Mouse (Mus musculus) left cerebral cortex, postnatal 25 days (tissue): ENCODE measurements at regions not wholly inside any gene's neighbourhood (a gene's known extent, or its start where the extent isn't known, plus 50 kb on each side); places are given as distances from the start of the nearest gene placed in this dataset.
A peak's percentile ranks its signal among the peaks of the same experiment; 100 is the strongest.

Experiments used
- DNase-seq, 2 experiments: peaks; one replicate each; pipeline ENCODE4 v3.0.0; 2022; ENCODE audit warnings: low spot score in 2 of 2, mixed read lengths in 1 of 2
- intact Hi-C: fragments of 180-260 bp; cut with DNase I; formaldehyde crosslinking; loops from one replicate; pipeline ENCODE4 v1.15.1; 2025

DNA sequence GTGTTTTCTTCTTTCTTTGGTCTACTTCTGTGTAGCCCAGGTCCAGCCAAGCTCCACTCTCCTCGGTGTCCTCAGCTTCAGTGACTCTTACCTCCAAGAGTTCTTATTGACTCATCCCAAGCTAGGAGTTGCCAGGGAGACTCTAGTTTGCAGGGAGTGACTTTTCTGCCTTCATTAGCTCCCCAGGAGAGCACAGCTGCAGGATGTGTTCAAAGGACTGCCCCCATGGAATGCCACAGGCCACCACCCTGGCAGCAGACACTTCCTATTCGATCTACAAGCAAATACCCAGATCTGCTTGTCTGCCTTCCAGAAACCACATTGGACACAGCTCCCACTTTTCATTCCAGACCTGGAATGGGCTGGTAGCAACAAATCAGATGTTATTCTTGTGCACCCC, 269.6 kb upstream of the Tnp1 start:
- intact Hi-C loops = no loop called here
- DNase-seq = no peak

DNA sequence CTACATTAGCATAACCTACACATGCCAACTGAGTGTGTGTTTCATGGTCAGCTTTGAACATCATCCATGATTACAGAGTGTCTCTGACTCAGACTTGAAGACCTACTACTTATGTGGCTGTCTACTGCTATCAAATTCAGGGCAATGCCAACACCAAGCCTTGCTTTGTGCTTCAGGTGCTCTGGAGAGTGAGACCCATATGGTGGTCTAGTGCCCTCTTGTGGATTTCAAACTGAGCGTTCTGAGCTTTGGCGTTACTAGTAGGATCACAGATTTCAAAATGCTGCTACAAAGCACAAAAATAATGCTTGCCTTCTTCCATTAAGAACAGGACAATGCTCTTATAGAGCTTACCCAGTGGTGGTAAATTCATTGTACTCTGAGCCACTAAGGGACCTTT, 258.8 kb upstream of the Tnp1 start:
- intact Hi-C loops = loop anchor here (2.0 to 10.0 kb wide), 2 partner anchors 396 to 550 kb away; no protein-coding TSS in a partner anchor
- peak; percentile 24 to 53 for DNase-seq

DNA sequence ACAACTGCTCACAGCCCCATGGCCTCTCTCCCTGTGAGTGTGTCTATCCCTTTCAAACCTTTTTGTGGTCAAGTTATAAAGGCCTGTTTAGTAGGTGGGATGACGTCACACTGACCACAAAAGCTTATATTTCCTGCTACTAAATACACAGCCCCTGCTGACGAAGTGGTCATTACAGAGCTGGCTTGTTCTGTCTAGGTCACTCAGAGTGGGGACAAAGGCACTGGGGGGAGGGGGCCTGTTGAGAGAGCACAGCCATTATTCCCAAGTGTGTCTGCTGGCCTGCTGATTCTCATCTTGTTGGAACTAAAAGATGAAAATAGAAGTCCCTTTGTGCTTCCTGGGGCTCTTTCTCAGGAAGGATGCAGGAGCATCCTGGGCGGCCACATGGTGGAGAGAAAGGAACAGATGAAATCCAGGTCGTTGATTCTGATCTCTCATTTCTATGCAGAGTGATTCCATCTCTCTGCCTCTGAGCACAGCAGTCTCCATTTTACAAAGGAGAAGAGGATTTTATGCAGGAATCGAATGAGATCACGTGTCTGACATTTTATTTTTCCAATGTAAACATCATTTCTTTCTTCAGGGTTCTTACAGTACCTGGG, 255.2 kb upstream of the Tnp1 start:
- intact Hi-C loops = loop anchor here (10.0 kb wide), 1 partner anchor 554 kb away; no protein-coding TSS in a partner anchor

DNA sequence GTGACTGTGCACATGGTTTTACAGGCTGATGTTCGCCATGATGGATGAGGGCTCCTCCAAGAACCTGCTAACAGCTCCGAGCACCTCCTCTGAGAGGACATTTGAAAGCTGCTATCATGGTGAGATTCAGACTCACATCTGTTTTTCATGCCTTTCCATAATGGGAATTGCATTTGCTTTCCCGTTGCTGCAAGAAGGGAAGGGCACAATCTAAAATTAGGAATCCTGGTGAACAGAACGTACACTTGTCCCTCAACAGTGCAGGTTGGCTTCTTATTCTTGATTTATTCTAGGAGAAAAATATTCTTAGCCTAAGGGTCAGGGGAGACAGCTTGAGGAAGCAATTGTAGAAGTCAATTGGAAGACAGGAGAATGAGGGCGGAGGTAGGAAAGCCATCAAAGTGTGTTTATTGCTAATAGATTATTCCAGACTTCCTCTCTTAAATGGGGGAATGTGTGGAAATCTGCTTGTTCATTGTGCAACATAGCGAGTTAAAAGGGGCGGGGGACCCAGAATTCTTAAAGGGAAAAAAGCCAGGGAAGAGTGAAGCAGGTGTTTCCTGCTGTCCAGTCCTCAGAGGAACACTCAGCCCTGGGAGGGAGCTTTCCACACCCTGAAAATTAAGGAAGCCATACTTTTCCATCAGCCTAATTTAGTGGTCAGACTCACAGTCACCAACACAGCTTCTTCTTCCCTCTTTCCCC, 253.5 kb upstream of the Tnp1 start:
- no peak for DNase-seq
- intact Hi-C loops = no loop called here

More for the DNA sequence above, 255.2 kb upstream of the Tnp1 start:
- no peak for DNase-seq

DNA sequence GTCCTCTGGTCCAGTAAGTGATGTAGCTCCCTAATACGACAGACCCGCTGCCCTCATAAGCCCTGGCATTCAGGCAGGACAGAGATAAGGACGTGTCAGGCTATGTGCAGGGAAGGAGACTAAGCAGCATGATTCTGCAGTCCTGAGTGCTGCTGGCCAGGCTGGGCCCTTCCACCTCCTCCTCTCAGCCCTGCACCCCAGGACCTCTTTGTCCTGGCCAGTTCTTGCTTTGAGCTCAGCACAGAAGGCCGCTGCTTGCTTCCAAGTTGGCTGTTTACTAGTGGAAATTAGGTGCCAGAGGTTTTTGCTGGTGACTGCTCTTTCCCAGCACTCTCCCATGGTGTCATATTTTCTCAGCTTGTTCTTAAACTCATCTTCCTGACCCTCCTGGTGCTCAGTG, 249.3 kb upstream of the Tnp1 start:
- peak in 1 of 2 experiments; percentile 17 for DNase-seq
- intact Hi-C loops = no loop called here

DNA sequence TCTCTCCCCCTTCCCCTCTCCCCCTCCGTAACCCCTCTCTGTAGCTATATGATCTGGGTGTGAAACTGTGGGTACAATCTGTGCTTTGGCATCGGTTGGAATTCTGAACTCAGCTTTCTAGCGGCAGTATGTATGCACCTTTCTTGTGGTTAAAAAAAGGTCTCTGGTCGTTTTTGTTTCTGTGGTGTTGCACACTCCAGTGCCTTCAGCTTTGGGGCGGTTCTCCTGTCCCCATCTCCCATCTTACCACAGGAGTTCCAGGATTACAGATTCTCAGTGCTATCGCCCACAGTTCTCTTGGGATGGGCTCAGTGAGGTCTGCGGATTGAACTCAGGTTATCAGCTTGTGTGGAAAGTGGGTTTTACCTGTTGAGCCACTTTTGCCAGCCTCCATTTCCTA, 248.5 kb upstream of the Tnp1 start:
- intact Hi-C loops = no loop called here

DNA sequence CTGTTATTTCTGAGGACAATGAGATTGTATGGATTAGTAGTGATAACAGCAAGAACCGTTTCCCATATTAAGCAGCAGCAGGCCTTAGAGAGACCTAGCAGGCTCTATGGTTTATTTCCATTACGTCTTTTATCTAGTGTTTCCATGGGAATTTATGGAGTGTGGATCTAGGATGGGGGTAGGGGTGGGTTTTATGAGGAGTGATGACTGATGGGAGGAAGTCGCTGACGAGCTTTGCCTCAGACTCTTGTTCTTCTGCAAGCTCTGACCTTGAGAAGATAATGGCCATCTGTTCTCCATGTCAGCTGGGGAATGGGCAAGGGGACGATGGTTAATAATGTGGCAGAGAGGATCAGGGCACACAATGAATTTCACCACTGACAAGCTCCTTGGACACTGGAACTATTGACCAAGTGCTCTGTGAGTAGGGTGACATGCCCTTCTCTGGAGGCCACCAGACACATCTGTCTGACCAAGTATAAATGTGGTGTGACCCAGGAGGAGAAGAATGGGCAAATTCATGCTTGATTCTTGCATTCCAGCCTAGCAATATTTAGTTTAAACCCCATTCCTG, 243.9 kb upstream of the Tnp1 start:
- no peak for DNase-seq
- intact Hi-C loops = no loop called here

More for the DNA sequence above, 248.5 kb upstream of the Tnp1 start:
- no peak for DNase-seq

DNA sequence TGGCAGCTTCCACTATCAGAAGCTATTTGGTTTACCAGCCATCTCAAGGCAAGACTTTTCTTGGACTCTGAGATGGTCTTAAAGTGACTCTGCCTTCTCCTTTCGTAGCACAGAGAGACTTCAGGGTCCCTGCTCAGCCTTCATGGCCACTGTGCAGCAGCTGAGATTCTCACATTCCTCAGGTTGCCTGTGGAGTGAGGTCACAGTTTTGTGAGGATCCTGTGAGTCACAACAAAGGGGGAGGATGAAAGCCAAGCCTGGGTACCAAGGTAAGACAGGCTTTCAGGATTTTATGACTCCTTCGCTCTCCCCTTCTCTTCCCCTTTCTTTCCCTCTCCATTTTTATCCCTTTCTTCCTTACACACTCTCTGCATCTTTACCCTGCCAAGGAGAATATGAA, 241.6 kb upstream of the Tnp1 start:
- intact Hi-C loops = no loop called here
- DNase-seq = no peak

DNA sequence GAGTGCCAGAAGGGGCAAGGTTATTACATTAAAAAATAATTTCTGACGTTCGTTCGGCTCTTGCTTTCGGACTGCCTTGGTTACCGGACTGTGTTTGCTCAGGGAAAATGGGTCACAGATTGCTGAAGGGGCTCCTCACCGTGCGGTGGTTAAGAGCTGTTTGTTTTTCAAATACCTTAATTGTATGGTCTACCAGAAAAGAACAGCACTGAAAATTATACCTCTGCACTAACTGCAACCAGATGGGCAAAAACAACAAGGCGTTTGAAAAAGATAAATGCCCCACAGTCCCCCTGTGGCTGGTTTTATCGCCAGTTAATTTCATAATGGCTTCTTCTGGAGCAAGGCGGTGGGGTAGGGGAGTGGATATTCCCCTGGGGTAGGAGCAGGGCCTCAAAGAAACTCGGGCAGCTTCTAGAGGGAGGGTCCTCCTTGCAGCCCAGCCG, 236.2 kb upstream of the Tnp1 start:
- intact Hi-C loops = no loop called here
- DNase-seq = no peak

DNA sequence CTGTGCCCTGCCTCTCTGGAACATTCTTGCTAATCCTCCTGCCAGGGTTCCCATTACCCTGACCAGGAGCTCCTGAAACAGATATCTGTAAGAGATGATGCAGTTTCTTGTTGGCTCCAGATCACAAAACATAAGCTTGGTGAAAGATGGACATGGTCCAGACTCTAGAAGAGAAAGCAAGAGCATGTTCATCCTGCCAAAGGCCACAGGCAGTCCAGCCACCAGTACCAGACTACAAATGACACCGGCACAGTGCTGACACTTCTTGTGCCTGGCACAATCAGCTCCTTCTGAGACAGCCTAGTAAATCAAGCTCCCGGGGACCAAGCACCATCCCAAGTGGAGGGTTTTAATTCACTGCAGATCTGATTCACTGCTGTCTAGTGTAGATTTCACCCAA, 228.3 kb upstream of the Tnp1 start:
- DNase-seq = no peak
- intact Hi-C loops = no loop called here

DNA sequence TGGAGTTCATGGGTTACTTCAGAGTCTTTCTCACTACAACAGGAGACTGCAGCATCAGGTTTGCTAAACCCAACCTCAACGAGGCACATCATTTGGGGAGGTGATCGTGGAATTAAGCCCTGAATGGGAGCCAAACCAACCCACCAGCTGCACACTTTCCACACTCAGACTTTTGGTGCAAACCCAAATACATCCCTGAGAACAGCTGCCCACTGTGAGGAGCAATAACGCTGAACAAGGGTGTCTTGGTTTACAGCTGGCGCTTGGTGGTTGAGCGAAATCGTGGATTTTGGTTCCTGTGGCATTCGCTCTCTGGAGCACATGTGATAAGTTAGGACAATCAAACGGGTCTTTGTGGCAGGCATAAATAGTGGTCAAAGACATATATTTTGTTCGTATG, 226.6 kb upstream of the Tnp1 start:
- intact Hi-C loops = no loop called here
- peak in 1 of 2 experiments; percentile 16 for DNase-seq

DNA sequence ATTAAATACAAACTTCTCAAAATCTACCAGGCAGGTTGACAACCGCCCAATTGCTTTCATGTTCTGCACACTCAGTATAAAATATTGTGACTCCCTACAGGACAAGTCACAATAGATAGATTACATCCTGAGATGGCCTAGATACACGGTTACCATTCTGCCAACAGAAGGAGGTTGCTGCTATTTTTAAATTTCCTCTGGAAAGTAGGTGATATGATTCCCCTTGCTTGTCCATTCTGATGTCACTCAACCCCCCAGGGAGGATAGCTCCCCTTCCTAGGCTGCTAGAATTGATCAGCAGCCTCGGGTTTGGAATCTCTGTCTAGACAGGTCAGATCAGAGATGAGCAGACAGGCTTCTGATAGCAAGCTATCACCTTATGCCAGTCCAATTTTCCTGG, 221.2 kb upstream of the Tnp1 start:
- DNase-seq = no peak
- intact Hi-C loops = no loop called here

DNA sequence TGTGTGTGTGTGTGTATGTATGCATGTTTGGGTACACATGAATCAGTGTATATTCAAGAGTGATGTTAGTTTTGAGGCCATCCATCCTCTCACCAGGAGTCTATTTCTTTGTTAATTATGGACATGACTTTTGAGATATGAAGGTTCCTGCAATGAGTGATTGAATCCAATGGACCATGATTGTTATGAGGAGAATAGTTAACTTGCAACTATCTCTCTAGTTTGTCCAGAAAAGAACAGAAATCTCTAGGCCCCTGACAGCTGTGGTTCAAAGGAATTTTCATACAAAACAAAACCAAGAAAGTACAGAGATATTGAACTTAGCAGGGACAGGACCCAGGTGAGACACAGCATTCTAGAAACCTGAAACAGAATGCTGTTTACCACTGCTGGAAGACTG, 217.9 kb upstream of the Tnp1 start:
- no peak for DNase-seq
- intact Hi-C loops = no loop called here

DNA sequence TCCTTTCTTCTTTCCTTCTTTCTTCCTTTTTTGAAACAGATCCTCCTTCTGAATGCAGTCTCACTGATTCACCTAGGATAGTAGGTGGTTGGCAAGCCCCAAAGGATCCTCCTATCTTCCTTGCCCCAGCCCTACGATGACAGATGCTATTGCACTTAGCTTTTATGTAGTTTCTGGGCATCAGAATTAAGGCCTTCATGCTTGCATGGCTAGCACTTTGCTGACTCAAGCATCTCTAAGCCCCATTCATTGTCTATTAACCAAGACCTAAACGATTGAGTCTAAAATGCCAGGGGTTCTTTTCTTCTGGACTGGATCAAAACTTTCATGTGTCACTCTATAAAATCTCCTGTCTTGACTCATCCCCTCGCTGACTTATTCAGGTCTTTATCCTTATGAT, 217.3 kb upstream of the Tnp1 start:
- intact Hi-C loops = no loop called here
- no peak for DNase-seq

DNA sequence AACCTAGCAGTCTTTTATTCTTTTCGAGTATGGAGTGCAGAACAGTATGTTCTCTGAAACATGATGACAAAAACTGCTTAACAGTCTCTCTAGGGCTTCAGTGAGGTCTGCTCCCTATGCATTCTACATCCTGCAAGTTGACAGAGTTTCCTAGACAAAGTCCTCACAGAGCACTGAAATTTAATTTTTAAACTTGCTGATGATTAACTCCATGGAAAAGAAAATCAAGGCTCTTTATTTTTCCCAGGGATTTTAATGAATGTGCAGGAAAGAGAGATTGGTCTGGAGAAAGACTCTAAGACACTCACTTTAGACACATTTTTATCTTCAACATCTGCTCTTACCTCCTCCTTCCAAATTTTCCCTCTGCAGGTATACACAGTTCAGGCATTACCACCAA, 214.9 kb upstream of the Tnp1 start:
- DNase-seq = no peak
- intact Hi-C loops = no loop called here

DNA sequence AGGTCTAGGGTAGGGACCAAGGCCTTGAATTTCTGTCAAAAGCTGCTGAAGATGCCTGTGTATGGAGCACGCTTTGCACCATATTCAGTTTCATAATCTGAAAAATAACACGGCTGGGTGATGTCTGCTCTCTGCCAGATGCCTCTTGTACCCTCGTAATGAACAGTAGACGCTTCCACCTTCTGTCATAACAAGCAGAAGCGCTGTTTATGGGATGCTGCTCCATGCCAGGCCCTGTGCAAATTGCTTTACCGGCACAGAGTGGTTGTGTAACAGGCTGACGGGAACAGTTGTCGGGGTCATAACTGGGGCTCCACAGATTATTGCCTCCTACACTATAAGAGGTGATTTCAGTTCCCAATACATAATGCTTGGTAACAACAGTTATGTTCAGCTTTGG, 211.5 kb upstream of the Tnp1 start:
- no peak for DNase-seq
- intact Hi-C loops = no loop called here

DNA sequence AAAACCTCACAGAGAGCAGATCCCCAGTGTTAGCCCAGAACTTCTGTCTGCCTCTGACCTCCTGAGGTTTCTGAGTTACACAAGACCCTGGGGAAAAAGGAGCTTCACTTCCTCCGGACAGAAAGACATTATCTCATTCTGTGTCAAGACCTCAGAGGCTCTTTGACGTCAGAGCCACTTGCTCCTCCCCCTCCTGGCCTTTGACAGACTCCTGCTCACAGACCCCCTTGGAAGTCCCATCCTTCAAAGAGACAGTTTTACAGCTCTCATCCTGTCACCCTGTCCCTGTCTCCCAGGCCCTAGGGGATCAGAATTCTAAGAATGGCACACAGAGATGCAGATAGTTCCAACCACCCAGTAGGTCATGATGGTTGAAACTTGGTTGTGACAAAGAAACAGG, 206.2 kb upstream of the Tnp1 start:
- intact Hi-C loops = no loop called here
- DNase-seq = no peak

DNA sequence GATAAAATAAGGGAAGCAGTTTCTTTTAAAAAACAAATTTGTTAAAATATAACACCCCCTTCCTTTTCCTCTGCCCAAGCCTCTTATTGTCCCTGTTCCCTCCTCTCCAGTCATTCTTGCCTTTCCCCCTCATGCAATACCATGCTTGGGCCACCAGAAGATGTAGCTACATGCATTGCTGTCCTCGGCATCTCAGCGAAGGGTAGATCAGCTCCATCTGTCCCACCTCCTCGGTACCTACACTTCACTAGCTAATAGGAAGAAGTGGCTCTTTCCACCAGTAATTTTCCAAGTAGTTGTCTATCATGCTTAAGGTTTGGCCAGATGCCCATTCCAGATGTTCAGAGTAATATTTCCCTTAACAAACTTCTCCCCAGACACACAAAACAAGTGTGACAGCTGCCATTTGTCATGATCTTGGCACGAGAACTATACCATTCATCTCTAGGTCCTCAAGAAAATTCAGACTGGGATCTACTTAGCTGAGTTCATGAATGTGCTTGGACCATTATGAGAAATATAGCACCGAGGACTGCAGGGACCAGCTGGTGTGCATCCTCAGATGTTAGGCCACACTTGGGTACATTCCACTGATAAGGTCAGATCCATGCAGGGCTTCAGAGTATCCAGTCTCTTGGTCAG, 198.7 kb upstream of the Tnp1 start:
- DNase-seq = no peak

DNA sequence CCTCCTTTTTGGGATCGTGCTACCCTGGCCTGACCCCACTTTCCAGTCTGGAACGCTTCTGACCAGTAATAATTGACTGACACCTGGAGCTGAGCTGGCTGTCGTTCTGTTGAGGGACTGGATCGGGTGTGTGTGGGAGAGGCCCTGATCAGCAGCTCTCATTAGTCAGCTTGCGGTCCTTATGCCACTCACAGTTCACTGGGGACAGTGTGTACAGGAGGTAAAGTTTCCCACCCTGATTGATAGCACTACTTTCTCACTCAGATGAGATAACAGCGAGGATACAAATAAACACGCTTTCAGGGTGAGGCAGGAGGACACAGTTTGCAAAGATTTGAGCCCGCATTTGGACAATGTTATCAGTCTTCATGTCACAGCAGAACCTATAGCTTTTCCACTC, 191.7 kb upstream of the Tnp1 start:
- no peak for DNase-seq
- intact Hi-C loops = no loop called here

More for the DNA sequence above, 198.7 kb upstream of the Tnp1 start:
- intact Hi-C loops = no loop called here

DNA sequence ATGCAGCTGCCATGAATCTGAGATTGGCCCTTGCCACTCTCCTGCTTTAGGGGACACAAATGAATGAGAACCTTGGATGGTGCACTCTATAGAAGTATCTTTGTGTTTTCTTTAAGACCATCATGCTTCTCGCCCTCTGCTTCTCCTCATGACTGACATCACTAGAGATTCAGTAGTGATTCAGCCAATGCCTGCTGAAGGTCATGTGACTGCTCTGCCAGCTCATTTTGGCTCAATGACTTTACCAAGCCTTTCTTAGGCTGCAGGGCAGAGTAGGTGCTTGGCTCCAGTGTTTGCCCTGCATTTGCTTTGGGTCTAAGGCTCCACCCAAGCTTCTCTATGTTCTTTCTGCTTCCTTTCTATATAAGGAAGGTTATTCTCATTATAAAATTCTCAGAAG, 190.1 kb upstream of the Tnp1 start:
- no peak for DNase-seq
- intact Hi-C loops = no loop called here

DNA sequence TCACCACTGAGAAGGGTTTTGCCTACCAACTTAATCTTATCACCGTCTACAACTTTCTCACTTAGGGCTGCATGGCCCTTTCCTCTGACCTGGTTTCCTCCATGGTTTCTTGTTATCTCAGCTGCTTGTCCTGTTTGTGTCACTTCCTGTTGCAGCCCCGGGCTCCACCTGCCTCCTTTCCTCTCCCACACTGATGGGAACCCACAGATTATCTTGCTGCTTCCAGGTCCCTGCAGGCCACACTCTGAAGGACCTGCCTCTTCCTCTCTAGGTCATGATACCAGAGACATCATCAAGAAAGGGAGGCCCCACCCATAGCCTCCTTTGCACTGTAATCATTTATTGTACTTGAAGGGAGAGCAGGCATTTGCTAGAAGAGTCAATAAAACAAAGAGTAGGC, 184.4 kb upstream of the Tnp1 start:
- DNase-seq = no peak
- intact Hi-C loops = no loop called here
